Mouse (Mus musculus): ENCODE results near the gene Sgip1.

The Sgip1 gene

GRCm38 (mm10) chr4:102895866-102896265 lies 154.8 kb downstream of the Sgip1 start:
- no peak for DNase-seq (ENCODE audit: low spot score in 2 of 2)

GRCm38 (mm10) chr4:102898987-102899386 lies 157.9 kb downstream of the Sgip1 start:
- no peak for DNase-seq (ENCODE audit: low spot score in 2 of 2)

- DNase-seq (ENCODE audit: low spot score in 2 of 2): no peak
Measured at GRCm38 (mm10) chr4:102899683-102900082, 158.6 kb downstream of the Sgip1 start.

GRCm38 (mm10) chr4:102900166-102900565 lies 159.1 kb downstream of the Sgip1 start:
- DNase-seq (ENCODE audit: low spot score in 2 of 2): no peak

GRCm38 (mm10) chr4:102907843-102908427 lies 166.8 kb downstream of the Sgip1 start:
- no peak for DNase-seq (ENCODE audit: low spot score in 2 of 2)

- no peak for DNase-seq (ENCODE audit: low spot score in 2 of 2)
Measured at GRCm38 (mm10) chr4:102910191-102910590, 169.1 kb downstream of the Sgip1 start.

- DNase-seq (ENCODE audit: low spot score in 2 of 2): no peak
Measured at GRCm38 (mm10) chr4:102913176-102913575, 172.1 kb downstream of the Sgip1 start.

GRCm38 (mm10) chr4:102913700-102914327 lies 172.7 kb downstream of the Sgip1 start:
- DNase-seq (ENCODE audit: low spot score in 2 of 2): no peak

GRCm38 (mm10) chr4:102918191-102918590 lies 177.1 kb downstream of the Sgip1 start:
- no peak for DNase-seq (ENCODE audit: low spot score in 2 of 2)

- no peak for DNase-seq (ENCODE audit: low spot score in 2 of 2)
Measured at GRCm38 (mm10) chr4:102929491-102929890, 188.4 kb downstream of the Sgip1 start.

- no peak for DNase-seq (ENCODE audit: low spot score in 2 of 2)
Measured at GRCm38 (mm10) chr4:102930679-102931078, 189.6 kb downstream of the Sgip1 start.

- no peak for DNase-seq (ENCODE audit: low spot score in 2 of 2)
Measured at GRCm38 (mm10) chr4:102940266-102940665, 199.2 kb downstream of the Sgip1 start.

GRCm38 (mm10) chr4:102940738-102941137 lies 199.6 kb downstream of the Sgip1 start:
- no peak for DNase-seq (ENCODE audit: low spot score in 2 of 2)

- DNase-seq (ENCODE audit: low spot score in 2 of 2): no peak
Measured at GRCm38 (mm10) chr4:102944325-102944724, 203.2 kb downstream of the Sgip1 start.

GRCm38 (mm10) chr4:102952476-102952875 lies 211.4 kb downstream of the Sgip1 start:
- DNase-seq (ENCODE audit: low spot score in 2 of 2): no peak

- DNase-seq (ENCODE audit: low spot score in 2 of 2): no peak
Measured at GRCm38 (mm10) chr4:102955294-102955956, 214.3 kb downstream of the Sgip1 start.

- DNase-seq (ENCODE audit: low spot score in 2 of 2): no peak
Measured at GRCm38 (mm10) chr4:102959409-102959808, 218.3 kb downstream of the Sgip1 start.

- no peak for DNase-seq (ENCODE audit: low spot score in 2 of 2)
Measured at GRCm38 (mm10) chr4:102964174-102964573, 223.1 kb downstream of the Sgip1 start.

GRCm38 (mm10) chr4:102967811-102968210 lies 226.7 kb downstream of the Sgip1 start:
- no peak for DNase-seq (ENCODE audit: low spot score in 2 of 2)

- no peak for DNase-seq (ENCODE audit: low spot score in 2 of 2)
Measured at GRCm38 (mm10) chr4:102969599-102969998, 228.5 kb downstream of the Sgip1 start.

- DNase-seq (ENCODE audit: low spot score in 2 of 2): no peak
Measured at GRCm38 (mm10) chr4:102971159-102971558, 230.1 kb downstream of the Sgip1 start.

GRCm38 (mm10) chr4:102972071-102972470 lies 231.0 kb downstream of the Sgip1 start:
- DNase-seq (ENCODE audit: low spot score in 2 of 2): no peak

GRCm38 (mm10) chr4:102974172-102974571 lies 233.1 kb downstream of the Sgip1 start:
- no peak for DNase-seq (ENCODE audit: low spot score in 2 of 2)
